Mouse (Mus musculus) forebrain, embryonic 10.5 days (tissue): ENCODE measurements at regions not wholly inside any gene's neighbourhood (a gene's known extent, or its start where the extent isn't known, plus 50 kb on each side); places are given as distances from the start of the nearest gene placed in this dataset.

Experiments used
- DNase-seq: peaks from one replicate; pipeline ENCODE4 v3.0.0-alpha.2; 2017; ENCODE audit warnings: low spot score; ENCODE audit errors: extremely low spot score
- H3K27ac ChIP-seq: fragments of 300-500 bp; sonication (generic); 2 replicates; pipeline ENCODE4 v1.5.1; 2016; ENCODE audit warnings: mild to moderate bottlenecking
- H3K27me3 ChIP-seq: fragments of 300-500 bp; sonication (generic); 2 replicates; pipeline ENCODE4 v1.6.1; 2016; ENCODE audit warnings: mild to moderate bottlenecking; ENCODE audit not compliant: poor library complexity, severe bottlenecking
- H3K36me3 ChIP-seq: fragments of 300-500 bp; sonication (generic); replicated peaks from 2 replicates; pipeline ENCODE4 v1.6.1; 2016; ENCODE audit warnings: mild to moderate bottlenecking, moderate library complexity
- H3K4me1 ChIP-seq: fragments of 300-500 bp; sonication (generic); 2 replicates; pipeline ENCODE4 v1.6.1; 2016
- H3K4me3 ChIP-seq: fragments of 300-500 bp; sonication (generic); 2 replicates; pipeline ENCODE4 v1.5.1; 2016; ENCODE audit warnings: mild to moderate bottlenecking, moderate library complexity
- H3K9me3 ChIP-seq: fragments of 300-500 bp; sonication (generic); 2 replicates; pipeline ENCODE4 v1.6.1; 2016; ENCODE audit warnings: mild to moderate bottlenecking, moderate library complexity
- WGBS: fragments of 180-500 bp; shearing (Covaris S2); methylation state at CpG from one replicate; pipeline ENCODE4 v1.1.7; 2016; 5-methylcytosine and 5-hydroxymethylcytosine counted together

DNA sequence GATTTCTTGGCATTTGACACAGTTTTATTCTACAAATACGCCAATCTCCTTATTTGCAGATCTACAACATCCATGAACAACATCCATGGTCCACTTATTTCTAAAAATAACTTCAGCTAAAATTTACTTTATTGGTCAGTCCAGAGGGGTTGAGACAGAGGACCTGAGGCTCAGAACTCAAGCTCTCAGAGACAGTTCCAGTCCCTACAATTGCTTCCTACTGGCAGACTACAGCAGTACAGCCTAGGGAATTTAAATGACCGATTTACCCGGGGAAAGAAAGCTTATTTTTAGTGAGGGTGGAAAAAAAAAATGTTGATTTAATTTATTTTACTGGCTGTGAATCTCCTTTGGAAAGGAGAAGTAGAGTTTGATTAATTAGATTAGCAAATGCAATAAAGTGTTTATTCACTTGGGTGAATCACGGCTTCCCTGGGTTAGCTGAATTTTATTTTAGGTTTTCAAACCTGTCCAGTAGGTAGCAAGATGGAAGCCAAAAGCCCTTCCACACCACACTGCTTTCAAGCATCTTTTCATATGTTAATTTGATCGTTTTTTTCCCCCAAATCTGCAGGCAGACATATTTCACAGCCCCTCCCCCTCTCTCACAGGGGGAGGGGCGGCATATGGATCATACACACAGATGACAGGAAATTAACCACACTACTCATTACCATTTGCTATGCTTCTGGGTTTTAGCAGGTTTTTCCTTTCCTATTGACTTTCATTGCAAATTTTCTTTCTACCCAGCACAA lies 143.0 kb downstream of the Sox4 start:
- 48% methylated on average over 6 of the region's 6 CpGs for WGBS
- Histone ChIP-seq H3K27me3 (no peaks in the 10 kb centered on the region), H3K36me3 (no peaks in the 10 kb centered on the region), H3K9me3 (no peaks in the 10 kb centered on the region), H3K4me3 (no peak overlapping the region), H3K27ac (peak overlapping the region; percentile 72), H3K4me1 (peaks cover 80% of the 10 kb centered on the region)
- no peak for DNase-seq

DNA sequence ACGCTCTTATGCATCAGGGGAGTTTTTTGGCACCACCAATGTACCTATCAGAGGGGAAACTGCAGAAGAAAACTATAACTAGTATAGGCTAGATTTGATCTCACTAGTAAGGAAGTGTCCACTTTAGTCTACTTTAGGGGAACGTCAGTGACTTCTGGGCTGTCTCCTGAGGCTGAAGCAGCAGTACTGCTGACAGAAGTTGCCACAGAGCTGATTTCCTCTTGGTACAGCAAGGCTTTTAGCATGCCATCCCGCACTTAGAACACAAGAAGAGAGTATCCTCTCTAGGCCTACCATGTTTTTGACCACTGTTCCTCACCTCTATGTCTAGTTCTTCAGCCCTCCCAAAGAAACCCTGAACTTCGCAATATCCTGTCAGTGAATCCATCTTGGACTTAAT lies 148.2 kb downstream of the Sox4 start:
- Histone ChIP-seq H3K36me3 (no peaks in the 10 kb centered on the region), H3K9me3 (no peaks in the 10 kb centered on the region), H3K27me3 (no peaks in the 10 kb centered on the region), H3K4me3 (no peak overlapping the region), H3K4me1 (peaks cover 70% of the 10 kb centered on the region), H3K27ac (peak overlapping the region; percentile 56; the same call in 1 of the 2 replicates)
- no peak for DNase-seq
- WGBS, result 67% methylated on average over 4 of the region's 4 CpGs

DNA sequence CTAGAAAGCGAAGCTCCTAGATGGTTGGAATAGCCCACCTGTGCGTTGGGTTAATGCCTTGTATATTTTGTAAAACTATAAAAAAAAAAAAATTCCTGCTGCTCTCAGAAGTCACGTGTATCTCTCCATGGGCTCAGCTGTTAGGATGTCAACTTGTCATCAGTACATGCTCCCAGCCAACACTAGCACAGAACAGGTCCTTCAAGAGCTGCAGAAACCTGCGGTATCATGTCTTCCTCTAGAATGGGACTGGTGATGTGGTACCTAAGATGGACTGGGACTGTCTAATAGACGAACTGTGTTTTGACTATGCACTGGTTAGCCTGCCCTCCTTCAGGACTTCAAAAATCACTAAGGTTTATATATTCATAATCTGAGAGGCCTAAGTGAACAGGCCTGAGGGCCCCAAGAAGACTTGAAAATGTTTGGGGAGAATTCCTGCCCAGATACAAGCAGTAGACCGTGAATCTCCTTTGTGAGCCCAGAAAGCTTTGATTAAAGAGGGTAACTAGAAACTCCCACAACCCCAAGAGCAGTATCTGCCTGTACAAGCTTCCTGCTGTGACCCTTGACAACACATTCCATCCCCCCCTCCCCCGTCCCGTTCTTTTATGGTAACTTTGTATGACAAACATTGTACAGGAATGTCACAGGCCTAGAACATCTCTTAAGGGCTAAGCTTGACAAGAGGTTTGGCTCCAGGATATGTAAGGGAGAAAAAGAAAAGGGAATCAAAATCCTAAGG lies 152.1 kb downstream of the Sox4 start:
- Histone ChIP-seq H3K27me3 (no peaks in the 10 kb centered on the region), H3K4me1 (peaks cover 78% of the 10 kb centered on the region), H3K36me3 (no peaks in the 10 kb centered on the region), H3K4me3 (no peak overlapping the region), H3K9me3 (no peaks in the 10 kb centered on the region), H3K27ac (peak overlapping the region; percentile 66)
- DNase-seq, result no peak
- WGBS, result 50% methylated on average over 8 of the region's 8 CpGs

DNA sequence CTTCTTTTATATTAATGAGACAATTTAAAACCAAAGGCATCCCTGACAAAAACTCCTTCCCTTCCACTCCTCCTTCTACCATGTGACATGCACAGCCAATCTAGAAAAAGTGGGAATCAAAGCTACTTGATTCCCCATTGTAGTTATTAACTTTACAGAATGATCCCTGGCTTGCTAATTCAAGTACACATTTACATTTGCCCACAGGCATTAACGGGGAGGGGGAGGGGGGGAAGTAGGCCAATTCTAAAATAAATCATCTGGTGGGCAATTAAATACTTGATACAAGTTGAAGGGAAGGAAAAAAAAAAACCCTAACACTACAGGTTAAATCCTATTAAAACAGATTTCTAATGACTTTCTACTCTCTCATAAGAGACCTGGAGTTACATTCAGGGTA lies 152.8 kb downstream of the Sox4 start:
- peaks cover 78% of the 10 kb centered on the region for H3K4me1 ChIP-seq
- DNase-seq, result no peak
- no peaks in the 10 kb centered on the region for H3K9me3 ChIP-seq
- peak overlapping the region; percentile 66; the same call in 1 of the 2 replicates for H3K27ac ChIP-seq
- no peak overlapping the region for H3K4me3 ChIP-seq
- H3K27me3 ChIP-seq, result no peaks in the 10 kb centered on the region
- WGBS, result 61% methylated on average over 1 of the region's 1 CpGs
- H3K36me3 ChIP-seq, result no peaks in the 10 kb centered on the region

DNA sequence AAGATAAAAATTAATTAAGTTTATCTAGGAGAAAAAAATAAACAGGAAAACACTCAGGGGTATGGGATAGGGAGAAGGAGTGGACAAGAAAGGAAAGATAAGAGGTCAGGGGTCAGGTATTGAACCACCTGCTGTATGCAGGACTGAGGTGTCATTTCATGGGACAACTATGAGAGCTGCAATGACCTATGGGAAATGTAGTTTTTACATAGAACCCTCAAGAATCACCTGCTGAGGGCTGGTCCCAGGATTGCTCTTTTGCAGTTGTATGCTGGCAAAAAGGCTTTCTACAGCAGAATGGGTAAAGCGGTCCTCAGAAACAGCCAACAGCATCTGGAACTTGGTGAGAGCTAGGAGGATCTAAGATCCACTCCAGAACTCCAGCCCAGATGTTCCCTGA lies 154.0 kb downstream of the Sox4 start:
- DNase-seq, result no peak
- no peaks in the 10 kb centered on the region for H3K27me3 ChIP-seq
- WGBS, result 80% methylated on average over 1 of the region's 1 CpGs
- H3K9me3 ChIP-seq, result no peaks in the 10 kb centered on the region
- H3K27ac ChIP-seq, result 0 out of 2 replicates have a peak overlapping the region, but pooled peaks have one; percentile 16
- no peaks in the 10 kb centered on the region for H3K36me3 ChIP-seq
- H3K4me1 ChIP-seq, result peaks cover 86% of the 10 kb centered on the region
- H3K4me3 ChIP-seq, result no peak overlapping the region

DNA sequence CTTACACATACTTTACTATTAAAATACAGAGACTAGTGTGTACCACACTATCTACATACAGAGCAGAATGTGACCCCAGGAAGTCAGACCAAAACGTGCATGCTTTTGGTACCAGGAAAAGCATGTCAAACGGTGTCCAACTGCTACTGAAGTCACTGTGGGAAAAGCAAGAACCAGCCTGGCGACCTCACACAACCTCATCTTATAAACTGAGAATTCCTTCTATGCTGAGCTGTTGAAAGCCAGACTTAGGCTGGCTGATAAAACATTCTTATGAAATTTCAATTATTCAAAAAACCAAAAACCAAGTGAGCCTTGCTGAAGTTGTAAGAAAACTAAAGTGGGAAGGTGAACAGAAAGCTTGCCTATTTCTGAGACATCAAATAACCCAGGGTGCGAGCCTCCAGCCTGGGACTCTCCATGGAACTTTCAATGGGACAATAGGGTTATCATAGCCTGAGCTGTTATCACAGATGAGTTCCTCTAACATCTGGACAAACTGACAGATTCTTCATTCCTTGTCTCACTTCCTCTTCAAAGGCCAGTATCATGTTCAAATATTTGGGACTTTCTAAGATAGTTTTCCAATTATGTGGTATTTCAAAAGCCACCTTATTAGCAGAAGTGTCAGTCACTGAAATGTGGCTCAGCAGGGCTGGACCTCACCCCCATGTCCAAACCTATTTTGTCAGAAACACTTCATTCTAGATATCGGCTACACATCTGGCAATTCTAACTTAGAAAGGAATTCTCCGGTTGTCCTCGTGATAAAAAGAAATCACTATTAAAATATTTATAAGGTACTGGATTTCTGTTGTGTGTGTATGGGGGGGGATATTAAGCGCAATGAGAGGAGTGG lies 155.7 kb downstream of the Sox4 start:
- Histone ChIP-seq H3K4me1 (peaks cover 94% of the 10 kb centered on the region), H3K4me3 (no peak overlapping the region), H3K27ac (peak overlapping the region; percentile 1; the same call in 1 of the 2 replicates), H3K27me3 (no peaks in the 10 kb centered on the region), H3K36me3 (no peaks in the 10 kb centered on the region), H3K9me3 (no peaks in the 10 kb centered on the region)
- no peak for DNase-seq
- 80% methylated on average over 8 of the region's 8 CpGs for WGBS

DNA sequence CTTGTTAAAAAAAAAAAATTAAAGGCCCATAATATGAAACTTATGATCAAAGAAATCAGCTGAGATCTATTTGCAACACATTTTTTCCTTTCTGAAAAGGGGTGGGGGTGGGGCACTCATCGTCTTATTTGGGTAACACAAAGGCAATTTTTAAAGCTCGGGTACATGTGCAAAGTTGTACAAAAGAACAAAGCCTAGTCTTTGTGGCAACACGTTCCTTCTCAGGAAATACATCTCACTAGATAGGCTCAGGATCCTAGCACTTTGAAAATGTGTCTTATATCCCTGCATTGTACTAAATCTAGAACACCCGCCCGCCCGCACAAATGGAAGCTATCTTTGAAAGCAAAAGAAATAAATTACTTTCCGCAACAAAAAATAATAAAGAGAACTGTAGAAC lies 158.2 kb downstream of the Sox4 start:
- Histone ChIP-seq H3K4me3 (no peak overlapping the region), H3K36me3 (no peaks in the 10 kb centered on the region), H3K9me3 (no peaks in the 10 kb centered on the region), H3K27me3 (no peaks in the 10 kb centered on the region), H3K4me1 (peaks cover 94% of the 10 kb centered on the region), H3K27ac (peak overlapping the region; percentile 90)
- WGBS, result 47% methylated on average over 7 of the region's 7 CpGs
- no peak for DNase-seq

DNA sequence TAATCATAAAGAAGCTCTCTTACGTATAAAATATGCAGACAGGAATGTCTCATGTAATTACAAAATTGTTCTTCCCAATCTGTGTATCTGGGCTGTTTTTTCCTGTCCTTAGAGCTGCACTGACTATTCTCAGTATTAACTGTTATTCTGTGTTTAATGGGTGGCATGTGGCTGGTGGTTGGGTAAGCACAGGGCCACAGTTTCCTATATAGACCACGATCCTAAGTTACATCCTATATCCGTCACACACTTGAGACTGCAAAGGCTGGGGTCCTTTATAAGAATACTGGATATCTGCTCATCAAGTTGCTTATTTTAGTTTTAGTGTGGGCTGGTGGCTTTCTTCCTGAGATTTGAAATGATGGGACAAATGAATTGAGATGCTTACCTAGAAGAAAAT lies 159.0 kb downstream of the Sox4 start:
- H3K27me3 ChIP-seq, result no peaks in the 10 kb centered on the region
- WGBS, result 79% methylated on average over 3 of the region's 3 CpGs
- H3K27ac ChIP-seq, result peak overlapping the region; percentile 90
- no peaks in the 10 kb centered on the region for H3K36me3 ChIP-seq
- no peaks in the 10 kb centered on the region for H3K9me3 ChIP-seq
- DNase-seq, result no peak
- no peak overlapping the region for H3K4me3 ChIP-seq
- peaks cover 96% of the 10 kb centered on the region for H3K4me1 ChIP-seq

DNA sequence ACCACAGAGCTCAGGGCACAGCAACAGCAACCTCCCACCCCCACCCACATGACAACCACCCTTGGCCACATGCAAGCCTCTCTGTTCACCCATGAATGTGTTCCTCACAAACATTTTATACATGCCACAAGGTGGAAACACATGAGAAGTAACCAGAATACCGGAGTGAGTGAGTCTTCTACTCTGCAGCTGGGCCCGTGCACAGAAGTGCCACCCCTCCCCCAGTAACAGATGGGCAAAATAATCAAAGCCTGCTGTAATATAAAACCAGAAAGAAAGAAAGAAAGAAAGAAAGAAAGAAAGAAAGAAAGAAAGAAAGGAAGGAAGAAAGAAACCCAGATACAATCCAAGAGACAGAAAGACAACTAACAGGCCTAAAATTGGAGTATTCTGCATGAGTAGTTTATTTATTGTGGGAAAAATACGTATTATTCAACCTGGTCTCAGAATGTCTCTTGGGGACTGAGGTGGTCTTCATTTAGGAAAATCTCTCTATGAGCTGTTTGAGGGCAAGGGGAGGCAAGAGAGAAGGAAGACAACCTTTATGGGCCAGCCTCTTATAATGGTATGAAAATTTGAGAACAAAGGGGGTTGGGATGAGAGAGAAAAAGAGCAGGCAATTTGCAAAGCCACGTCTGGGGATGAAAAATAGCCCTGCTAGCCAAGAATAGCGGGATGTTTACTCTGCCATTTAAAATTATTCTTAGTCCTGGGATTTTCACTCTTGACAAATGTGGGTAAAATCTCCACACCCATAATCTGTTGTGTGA lies 160.2 kb downstream of the Sox4 start:
- no peaks in the 10 kb centered on the region for H3K27me3 ChIP-seq
- peaks cover 95% of the 10 kb centered on the region for H3K4me1 ChIP-seq
- no peaks in the 10 kb centered on the region for H3K36me3 ChIP-seq
- WGBS, result 16% methylated on average over 5 of the region's 5 CpGs
- peak overlapping the region; percentile 28 for H3K4me3 ChIP-seq
- H3K27ac ChIP-seq, result peak overlapping the region; percentile 90
- DNase-seq, result no peak
- no peaks in the 10 kb centered on the region for H3K9me3 ChIP-seq

DNA sequence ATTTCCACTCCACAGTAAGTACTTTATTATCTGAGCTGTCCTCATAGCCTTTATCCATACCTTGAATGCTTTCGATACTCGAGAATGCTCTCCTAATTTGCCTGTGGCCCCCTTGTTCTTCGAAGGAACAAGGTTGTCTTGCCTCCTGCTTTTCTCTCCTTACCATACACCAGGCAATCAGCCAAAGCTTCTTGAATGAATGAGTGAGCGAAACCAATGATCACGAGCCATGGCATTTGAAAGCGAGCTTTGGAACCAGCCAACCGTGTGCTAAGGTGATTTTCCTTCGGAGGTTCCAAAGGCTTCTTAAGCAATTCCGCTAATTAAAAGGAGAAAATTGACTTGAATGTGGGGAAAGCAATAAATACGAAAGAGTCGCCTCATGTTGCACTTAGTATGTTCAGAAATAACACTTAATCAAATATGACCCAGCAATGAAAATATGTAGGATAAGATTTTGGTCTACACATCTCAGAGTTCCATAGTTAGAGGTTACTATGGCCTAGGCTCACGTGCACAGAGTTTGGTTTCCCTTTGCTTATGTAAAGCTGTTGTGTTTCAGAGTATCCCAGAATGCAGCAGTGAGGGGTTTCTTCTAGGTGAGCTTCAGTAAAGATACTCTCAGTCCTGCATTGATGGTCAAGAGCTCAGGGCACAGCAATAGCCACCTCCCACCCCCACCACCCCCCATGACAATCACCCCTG lies 160.9 kb downstream of the Sox4 start:
- DNase-seq, result peak; percentile 66
- H3K27me3 ChIP-seq, result no peaks in the 10 kb centered on the region
- no peaks in the 10 kb centered on the region for H3K36me3 ChIP-seq
- 29% methylated on average over 12 of the region's 12 CpGs for WGBS
- peak overlapping the region; percentile 90 for H3K27ac ChIP-seq
- H3K9me3 ChIP-seq, result no peaks in the 10 kb centered on the region
- peaks cover 92% of the 10 kb centered on the region for H3K4me1 ChIP-seq
- peak overlapping the region; percentile 28 for H3K4me3 ChIP-seq

DNA sequence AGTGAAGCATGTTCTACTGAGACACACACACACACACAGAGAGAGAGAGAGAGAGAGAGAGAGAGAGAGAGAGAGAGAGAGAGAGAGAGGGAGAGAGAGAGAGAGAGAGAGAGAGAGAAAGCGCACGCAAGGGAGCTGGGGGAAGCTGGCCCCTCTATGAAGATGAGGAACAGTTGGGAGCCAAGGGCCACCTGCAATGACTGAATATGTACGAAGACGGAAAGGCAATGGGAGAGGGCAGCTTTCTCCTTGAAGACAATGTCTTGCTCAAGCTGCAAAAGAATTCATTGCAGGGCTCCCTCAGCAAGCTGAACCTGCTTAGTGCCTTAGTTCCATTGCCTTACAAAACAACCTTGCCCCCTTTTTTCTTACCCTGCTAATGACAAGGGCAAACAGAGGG lies 163.1 kb downstream of the Sox4 start:
- no peaks in the 10 kb centered on the region for H3K9me3 ChIP-seq
- H3K27me3 ChIP-seq, result no peaks in the 10 kb centered on the region
- peaks cover 92% of the 10 kb centered on the region for H3K4me1 ChIP-seq
- H3K27ac ChIP-seq, result peak overlapping the region; percentile 90
- no peak overlapping the region for H3K4me3 ChIP-seq
- 29% methylated on average over 4 of the region's 4 CpGs for WGBS
- H3K36me3 ChIP-seq, result no peaks in the 10 kb centered on the region
- no peak for DNase-seq

DNA sequence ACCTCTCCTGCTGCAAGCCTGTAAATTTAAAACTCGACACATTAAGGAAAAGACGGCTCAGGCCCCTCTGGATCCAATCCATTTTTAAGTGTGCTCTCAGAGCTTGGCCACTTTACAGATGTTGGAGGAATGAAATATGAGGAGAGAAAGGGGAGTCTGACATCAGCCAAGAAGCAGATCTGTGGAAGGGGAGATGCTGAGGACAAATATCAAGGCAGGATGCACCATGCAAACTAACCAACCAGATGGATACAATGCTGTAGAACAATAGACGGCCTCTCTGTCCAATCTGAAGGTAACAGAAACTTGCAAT lies 166.2 kb downstream of the Sox4 start:
- no peak for DNase-seq
- Histone ChIP-seq H3K27ac (peak overlapping the region; percentile 75), H3K9me3 (no peaks in the 10 kb centered on the region), H3K27me3 (no peaks in the 10 kb centered on the region), H3K4me1 (peaks cover 84% of the 10 kb centered on the region), H3K4me3 (0 out of 2 replicates have a peak overlapping the region, but pooled peaks have one; percentile 13), H3K36me3 (no peaks in the 10 kb centered on the region)
- whole genome bisulfite sequencing, result 41% methylated on average over 3 of the region's 3 CpGs
